Mouse (Mus musculus): Measurements from ENCODE around the gene Ahcyl2.
A peak's percentile ranks its signal among the peaks of the same experiment; 100 is the strongest.
"Not testable (repeated sequence)": the region's sequence is repeated elsewhere in the genome, so short reads cannot be mapped to it uniquely, and the experiment has no call there.

The Ahcyl2 gene

DNA sequence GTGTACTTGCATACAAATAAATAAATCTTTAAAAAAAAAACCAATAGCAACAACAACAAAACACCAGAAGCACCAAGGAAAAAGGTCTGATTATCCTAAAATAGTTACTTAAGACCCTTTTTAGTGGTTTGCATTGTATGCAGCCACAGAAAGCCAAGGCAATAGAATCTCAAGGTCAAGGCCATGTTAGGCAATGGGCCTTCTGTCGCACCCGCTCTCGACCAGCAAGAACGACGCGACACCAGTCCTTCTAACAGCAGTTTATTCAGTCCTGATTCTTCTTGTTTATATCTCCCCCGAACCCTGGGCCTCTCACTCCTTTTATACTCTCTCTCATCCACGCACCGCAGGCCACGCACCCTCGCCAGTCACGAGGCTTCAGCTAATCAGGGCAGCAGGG lies 48.6 kb downstream of the Ahcyl2 start:
- DNase-seq: not testable (repeated sequence)

GRCm38 (mm10) chr6:29819309-29819708 lies 51.5 kb downstream of the Ahcyl2 start:
- DNase-seq: peak; percentile 72

DNA sequence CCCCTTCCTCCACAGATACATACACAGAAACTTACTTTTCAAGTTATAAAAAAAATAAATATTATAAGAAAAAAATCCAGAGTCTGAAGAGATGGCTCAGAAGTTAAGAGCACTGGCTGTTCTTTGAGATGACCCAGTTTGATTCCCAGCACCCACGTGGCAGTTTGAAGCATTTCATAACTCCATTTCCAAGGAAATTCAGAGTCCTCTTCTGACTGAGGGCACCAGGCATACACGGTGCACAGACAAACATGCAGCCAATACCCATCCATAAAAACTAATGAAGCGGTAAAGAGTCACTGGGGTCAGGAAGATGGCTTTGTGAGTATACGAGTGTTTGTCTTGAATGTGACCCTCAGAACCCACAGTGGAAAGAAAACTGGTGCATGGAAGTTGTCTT lies 52.5 kb downstream of the Ahcyl2 start:
- no peak for DNase-seq

DNA sequence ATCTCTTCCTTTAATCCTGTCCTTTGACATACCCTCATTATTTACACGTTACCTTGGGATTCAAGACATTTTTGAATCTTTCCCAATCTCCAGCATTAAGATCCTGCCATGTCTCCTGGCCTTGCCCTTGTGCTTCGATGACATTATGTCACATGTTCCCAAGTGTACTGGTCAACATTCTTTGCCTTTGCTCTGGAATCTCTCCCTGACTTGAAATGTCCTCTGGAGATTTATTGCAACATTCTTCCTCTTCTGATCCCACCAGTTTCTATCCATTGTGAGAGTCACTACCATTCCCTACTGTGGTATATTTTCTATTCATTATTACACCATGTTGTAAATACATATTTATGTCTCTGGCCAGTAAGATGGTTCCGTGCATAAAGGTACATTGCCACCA lies 53.1 kb downstream of the Ahcyl2 start:
- peak; percentile 43 for DNase-seq

DNA sequence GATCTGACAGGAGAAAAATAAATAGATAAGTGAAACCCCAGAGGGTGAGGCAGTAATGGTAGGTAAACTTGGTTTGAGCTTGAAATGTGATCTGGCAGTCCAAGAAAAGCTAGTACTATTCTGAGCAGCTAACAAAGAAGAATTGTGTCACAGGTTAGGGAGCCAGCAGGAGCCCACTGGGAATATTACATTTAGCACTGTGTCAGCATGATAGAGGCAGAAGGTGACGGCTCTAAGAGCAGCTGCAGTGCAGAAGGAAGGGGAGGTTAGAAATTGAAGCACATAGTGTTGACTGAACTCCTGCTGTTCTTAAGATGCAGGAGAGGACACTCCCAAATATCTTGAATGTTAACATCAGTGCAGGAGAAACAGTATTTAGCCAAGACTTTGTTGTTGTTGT lies 54.0 kb downstream of the Ahcyl2 start:
- no peak for DNase-seq

DNA sequence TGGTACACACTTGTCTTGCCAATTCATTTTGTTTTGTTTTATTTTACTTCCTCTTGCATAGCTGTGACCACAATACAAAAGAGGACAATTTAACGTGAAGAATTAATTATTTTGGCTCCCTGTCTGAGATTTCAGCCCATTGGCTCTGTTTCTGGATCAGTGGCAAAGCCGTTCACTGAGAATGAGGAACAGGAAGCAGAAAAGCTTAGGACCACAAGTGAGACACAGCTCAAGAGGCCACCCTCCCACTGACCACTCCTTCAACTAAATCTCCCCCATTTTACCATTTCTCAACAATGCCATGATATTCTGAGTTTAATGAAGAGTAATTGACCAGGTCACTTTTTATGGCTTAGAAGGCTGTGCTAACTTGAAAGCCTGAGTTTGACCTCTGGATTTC lies 57.5 kb downstream of the Ahcyl2 start:
- DNase-seq: no peak

- peak; percentile 36 for DNase-seq
These were observed 59.8 kb downstream of the Ahcyl2 start for GRCm38 (mm10) chr6:29827291-29828242.

- peak; percentile 11 for DNase-seq
These were observed 60.9 kb downstream of the Ahcyl2 start for GRCm38 (mm10) chr6:29828574-29829234.

DNA sequence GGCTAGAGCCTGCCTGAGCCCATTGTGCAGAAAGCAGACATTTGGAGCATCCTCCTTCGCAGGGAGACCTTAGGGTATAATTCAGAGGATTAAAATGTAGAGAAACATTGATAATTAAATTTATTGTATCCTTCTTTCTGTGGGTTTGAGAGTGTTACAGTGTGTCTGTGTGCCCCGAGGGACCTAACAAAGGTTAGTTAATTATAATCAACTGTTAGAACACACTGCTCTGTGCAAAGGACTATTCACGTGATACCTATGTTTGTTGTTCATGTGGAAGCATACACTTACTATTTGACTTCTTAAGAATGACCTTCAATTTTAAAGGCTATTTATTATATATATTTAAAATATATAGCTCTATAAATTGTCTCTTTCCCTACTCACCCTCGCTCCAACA lies 64.5 kb downstream of the Ahcyl2 start:
- no peak for DNase-seq

- DNase-seq: no peak
These were observed 65.3 kb downstream of the Ahcyl2 start for GRCm38 (mm10) chr6:29833117-29833516.

GRCm38 (mm10) chr6:29833568-29834255 lies 65.9 kb downstream of the Ahcyl2 start:
- DNase-seq: peak; percentile 77

DNA sequence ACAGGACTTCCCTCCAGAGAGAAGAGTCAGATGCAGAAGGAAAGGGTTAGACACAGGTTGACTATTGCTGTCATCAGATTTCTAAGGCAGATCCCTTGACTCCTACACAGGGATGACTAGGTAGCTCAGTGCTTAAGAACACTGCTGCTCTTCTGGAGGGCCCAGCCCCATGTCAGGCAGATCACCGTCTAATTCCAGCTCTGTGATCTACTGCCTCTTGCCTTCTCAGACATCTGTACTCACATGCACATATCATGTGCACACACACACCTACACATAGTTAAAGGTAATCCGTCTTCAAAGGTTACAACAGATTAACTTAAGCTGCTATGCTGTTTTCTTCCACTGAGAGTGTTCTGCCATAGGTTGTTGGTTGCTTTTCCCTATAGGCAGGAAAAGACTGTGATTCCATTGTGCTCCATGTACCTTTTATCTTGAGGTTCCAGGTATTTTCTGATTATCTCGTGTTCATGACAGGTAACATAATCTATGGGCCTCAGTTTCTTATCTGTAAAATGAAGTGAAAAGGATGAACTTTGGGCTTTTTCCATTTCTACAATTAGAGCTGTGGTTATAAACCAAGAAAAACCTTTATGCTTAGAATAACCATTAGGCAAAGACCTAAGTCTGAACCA lies 67.8 kb downstream of the Ahcyl2 start:
- DNase-seq: no peak

DNA sequence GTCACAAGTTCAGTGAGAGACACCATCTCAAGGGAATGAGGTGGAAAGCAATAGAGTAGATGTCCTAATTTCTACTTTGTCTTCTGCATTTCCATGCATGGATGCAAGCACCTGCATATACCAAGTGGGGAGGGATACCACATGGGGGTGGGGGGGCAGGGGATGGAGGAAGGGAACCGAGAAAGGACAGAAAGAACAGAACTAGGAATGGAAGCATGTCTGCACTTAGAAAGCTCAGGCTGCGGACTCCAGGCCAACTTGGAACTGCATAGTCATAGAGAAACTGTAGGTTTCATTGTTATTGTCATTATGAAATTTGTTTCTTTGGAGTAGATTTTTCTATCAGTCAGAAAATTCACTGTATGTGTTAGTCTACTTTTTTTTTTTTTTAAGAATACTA lies 69.8 kb downstream of the Ahcyl2 start:
- no peak for DNase-seq

GRCm38 (mm10) chr6:29838531-29838930 lies 70.7 kb downstream of the Ahcyl2 start:
- DNase-seq: no peak

- DNase-seq: no peak
These were observed 72.2 kb downstream of the Ahcyl2 start for GRCm38 (mm10) chr6:29840008-29840407.

GRCm38 (mm10) chr6:29841461-29841860 lies 73.7 kb downstream of the Ahcyl2 start:
- no peak for DNase-seq

DNA sequence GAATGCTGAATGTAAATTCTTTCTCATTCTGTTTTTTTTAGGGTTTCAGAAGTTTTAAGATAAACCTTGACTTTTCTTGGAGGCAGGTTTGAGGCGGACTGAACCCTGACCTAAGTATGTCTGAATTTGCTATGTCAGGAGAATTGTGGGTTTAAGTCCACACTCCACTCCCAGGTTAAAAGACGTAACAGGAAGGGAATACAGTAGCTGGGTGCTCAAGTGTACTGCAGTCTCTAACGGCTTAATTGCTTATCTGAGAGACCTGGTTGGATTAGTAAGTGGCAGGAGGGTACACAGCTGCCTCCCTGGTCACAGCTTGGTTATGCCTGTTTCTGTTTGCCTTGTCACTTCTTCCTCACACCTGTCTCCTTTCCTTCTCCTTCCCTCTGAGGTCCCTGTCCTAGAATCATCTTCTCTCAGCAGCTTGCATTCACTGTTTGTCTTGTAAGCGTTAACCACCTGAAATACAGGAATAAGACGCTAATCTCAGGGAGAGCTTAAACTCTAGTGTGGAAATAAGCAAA lies 79.9 kb downstream of the Ahcyl2 start:
- DNase-seq: peak; percentile 28

GRCm38 (mm10) chr6:29848808-29849207 lies 81.0 kb downstream of the Ahcyl2 start:
- peak; percentile 69 for DNase-seq

- no peak for DNase-seq
These were observed 82.3 kb downstream of the Ahcyl2 start for GRCm38 (mm10) chr6:29850096-29850495.

GRCm38 (mm10) chr6:29850747-29851146 lies 82.9 kb downstream of the Ahcyl2 start:
- no peak for DNase-seq

- DNase-seq: no peak
These were observed 84.1 kb downstream of the Ahcyl2 start for GRCm38 (mm10) chr6:29851873-29852272.

DNA sequence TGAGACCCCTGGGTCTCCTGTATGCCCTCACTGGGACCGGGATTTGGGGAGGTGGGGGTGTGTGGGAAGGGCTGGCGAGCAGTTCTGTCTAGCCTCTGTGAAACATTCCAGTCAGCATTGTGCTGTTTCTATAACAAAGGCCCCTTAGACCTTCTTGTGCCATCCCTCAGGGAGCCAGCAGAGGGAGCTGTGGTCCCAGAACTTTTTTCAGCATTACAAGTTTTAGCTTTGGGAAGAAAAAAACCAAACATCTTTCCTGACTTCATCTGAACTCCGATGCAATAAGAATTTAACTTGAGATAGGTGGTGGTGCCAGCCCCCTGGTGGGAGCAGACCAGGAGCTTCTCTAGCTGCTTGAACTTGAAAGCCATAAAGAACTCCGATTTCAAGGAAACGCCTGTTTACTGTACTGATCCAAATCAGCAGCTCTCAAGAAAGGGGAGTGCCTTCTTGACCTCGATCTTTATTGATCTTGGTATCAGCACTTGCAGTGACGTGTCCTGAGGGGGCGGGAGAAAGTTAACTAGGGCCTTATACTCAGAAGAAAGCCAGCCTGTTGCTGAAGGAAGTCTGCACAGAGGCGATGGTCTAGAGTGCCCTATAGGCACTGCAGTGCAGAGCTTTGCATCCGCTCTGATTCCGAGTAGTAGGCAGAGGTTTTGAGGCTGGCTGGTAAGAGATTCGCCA lies 85.5 kb downstream of the Ahcyl2 start:
- peak; percentile 91 for DNase-seq

Data from lung, postnatal 36 days (tissue).